Mouse (Mus musculus) liver, embryonic 15.5 days (tissue): ENCODE results near the gene Snrnp70. TPM values are rescaled to one million over a fixed set of nuclear protein-coding genes. Genes with fewer than 3 reads are reported as not detected.

ENCODE experiments used
- ATAC-seq: fragments of 200-750 bp; cut with Nextera tagmentation; 2 replicates; pipeline ENCODE4 v1.8.0; 2017; ENCODE audit warnings: moderate number of reproducible peaks, mild to moderate bottlenecking, moderate library complexity; ENCODE audit not compliant: insufficient read depth
- H3K27ac ChIP-seq: fragments of 300-500 bp; sonication (generic); replicated peaks from 2 replicates; pipeline ENCODE4 v1.5.1; 2015; ENCODE audit warnings: mild to moderate bottlenecking, inconsistent platforms
- H3K27me3 ChIP-seq: fragments of 300-500 bp; sonication (generic); 2 replicates; pipeline ENCODE4 v1.6.1; 2015; ENCODE audit warnings: mild to moderate bottlenecking, inconsistent platforms
- H3K36me3 ChIP-seq: fragments of 300-500 bp; sonication (generic); replicated peaks from 2 replicates; pipeline ENCODE4 v1.6.1; 2015; ENCODE audit warnings: moderate library complexity, mild to moderate bottlenecking, inconsistent platforms
- H3K4me1 ChIP-seq: fragments of 300-500 bp; sonication (generic); replicated peaks from 2 replicates; pipeline ENCODE4 v1.6.1; 2015; ENCODE audit warnings: inconsistent platforms
- H3K4me2 ChIP-seq: fragments of 300-500 bp; sonication (generic); 2 replicates; pipeline ENCODE4 v1.6.1; 2015; ENCODE audit warnings: moderate library complexity, mild to moderate bottlenecking, inconsistent platforms
- H3K4me3 ChIP-seq: fragments of 300-500 bp; sonication (generic); replicated peaks from 2 replicates; pipeline ENCODE4 v1.5.1; 2015; ENCODE audit warnings: mild to moderate bottlenecking, inconsistent platforms
- H3K9ac ChIP-seq: fragments of 300-500 bp; sonication (generic); 2 replicates; pipeline ENCODE4 v1.6.1; 2015; ENCODE audit warnings: moderate library complexity, mild to moderate bottlenecking, inconsistent platforms
- H3K9me3 ChIP-seq: fragments of 300-500 bp; sonication (generic); replicated peaks from 2 replicates; pipeline ENCODE4 v1.6.1; 2016; ENCODE audit warnings: inconsistent platforms
- WGBS: fragments of 180-500 bp; shearing (Covaris S2); methylation state at CpG from one replicate; pipeline ENCODE4 v1.1.7; 2015; ENCODE audit warnings: mixed read lengths; ENCODE audit not compliant: insufficient replicate concordance; 5-methylcytosine and 5-hydroxymethylcytosine counted together
- polyA plus RNA-seq: library from polyadenylated mRNA; unstranded; fragments of >200 nt; fragmentation: Nextera tagmentation; extraction: Ambion mirVana; gene quantifications from 2 replicates; pipeline ENCODE4 v1.2.1, GENCODE M21; 2015

The Snrnp70 gene
- polyA plus RNA-seq, 1 experiment from 2014 or later: 77.8 TPM

GRCm38 (mm10) chr7:45342081-45342480 lies 53.5 kb downstream of the Snrnp70 start:
- no peak overlapping the region for H3K4me2 ChIP-seq
- H3K27ac ChIP-seq: no peak overlapping the region
- peaks cover 65% of the 10 kb centered on the region for H3K27me3 ChIP-seq
- H3K4me3 ChIP-seq: no peak overlapping the region
- no peaks in the 10 kb centered on the region for H3K9me3 ChIP-seq
- WGBS: 82% methylated on average over 11 of the region's 11 CpGs
- H3K36me3 ChIP-seq: no peaks in the 10 kb centered on the region
- ATAC-seq: no peak
- H3K9ac ChIP-seq: no peak overlapping the region
- H3K4me1 ChIP-seq: peaks cover 45% of the 10 kb centered on the region

GRCm38 (mm10) chr7:45341303-45341702 lies 54.2 kb downstream of the Snrnp70 start:
- H3K9me3 ChIP-seq: no peaks in the 10 kb centered on the region
- no peaks in the 10 kb centered on the region for H3K36me3 ChIP-seq
- H3K27me3 ChIP-seq: peaks cover 65% of the 10 kb centered on the region
- H3K4me1 ChIP-seq: peaks cover 45% of the 10 kb centered on the region
- H3K27ac ChIP-seq: no peak overlapping the region
- H3K4me2 ChIP-seq: peak overlapping the region; percentile 88
- no peak overlapping the region for H3K9ac ChIP-seq
- WGBS: 3% methylated on average over 8 of the region's 8 CpGs
- peak; percentile 16; the same call in 1 of the 2 replicates for ATAC-seq
- H3K4me3 ChIP-seq: peak overlapping the region; percentile 61

- Histone ChIP-seq H3K4me3 (peak overlapping the region; percentile 61), H3K4me1 (peaks cover 45% of the 10 kb centered on the region), H3K9ac (0 out of 2 replicates have a peak overlapping the region, but pooled peaks have one; percentile 56), H3K27ac (no peak overlapping the region), H3K36me3 (no peaks in the 10 kb centered on the region), H3K4me2 (peak overlapping the region; percentile 88), H3K9me3 (no peaks in the 10 kb centered on the region), H3K27me3 (peaks cover 71% of the 10 kb centered on the region)
- WGBS: under 1% methylated on average over 11 of the region's 11 CpGs
- peak; percentile 33; the same call in 1 of the 2 replicates for ATAC-seq
These were observed 54.9 kb downstream of the Snrnp70 start for GRCm38 (mm10) chr7:45340669-45341068.

- Histone ChIP-seq H3K27ac (no peak overlapping the region), H3K4me1 (peaks cover 45% of the 10 kb centered on the region), H3K9ac (peak overlapping the region; percentile 56; the same call in 1 of the 2 replicates), H3K4me3 (peak overlapping the region; percentile 61), H3K9me3 (no peaks in the 10 kb centered on the region), H3K27me3 (peaks cover 78% of the 10 kb centered on the region), H3K36me3 (no peaks in the 10 kb centered on the region), H3K4me2 (peak overlapping the region; percentile 88)
- no peak for ATAC-seq
- WGBS: 2% methylated on average over 11 of the region's 11 CpGs
These were observed 55.5 kb downstream of the Snrnp70 start for GRCm38 (mm10) chr7:45340066-45340442.

GRCm38 (mm10) chr7:45339410-45340065 lies 56.0 kb downstream of the Snrnp70 start:
- Histone ChIP-seq H3K27ac (no peak overlapping the region), H3K36me3 (no peaks in the 10 kb centered on the region), H3K27me3 (peaks cover 83% of the 10 kb centered on the region), H3K9me3 (no peaks in the 10 kb centered on the region), H3K4me3 (peak overlapping the region; percentile 61), H3K4me2 (peak overlapping the region; percentile 88), H3K9ac (peak overlapping the region; percentile 56), H3K4me1 (peaks cover 45% of the 10 kb centered on the region)
- WGBS: under 1% methylated on average over 34 of the region's 39 CpGs
- ATAC-seq: peak; percentile 73

- Histone ChIP-seq H3K4me1 (peaks cover 49% of the 10 kb centered on the region), H3K4me3 (no peak overlapping the region), H3K9ac (no peak overlapping the region), H3K4me2 (peak overlapping the region; percentile 88), H3K36me3 (no peaks in the 10 kb centered on the region), H3K27me3 (peaks cover 89% of the 10 kb centered on the region), H3K9me3 (no peaks in the 10 kb centered on the region), H3K27ac (no peak overlapping the region)
- 5% methylated on average over 14 of the region's 14 CpGs for WGBS
- ATAC-seq: no peak
These were observed 57.2 kb downstream of the Snrnp70 start for GRCm38 (mm10) chr7:45338161-45338911.

GRCm38 (mm10) chr7:45337469-45337868 lies 58.1 kb downstream of the Snrnp70 start:
- H3K9ac ChIP-seq: no peak overlapping the region
- no peak for ATAC-seq
- H3K36me3 ChIP-seq: no peaks in the 10 kb centered on the region
- H3K9me3 ChIP-seq: no peaks in the 10 kb centered on the region
- no peak overlapping the region for H3K4me3 ChIP-seq
- 10% methylated on average over 4 of the region's 4 CpGs for WGBS
- peaks cover 90% of the 10 kb centered on the region for H3K27me3 ChIP-seq
- peaks cover 58% of the 10 kb centered on the region for H3K4me1 ChIP-seq
- no peak overlapping the region for H3K27ac ChIP-seq
- no peak overlapping the region for H3K4me2 ChIP-seq

- H3K27me3 ChIP-seq: peaks cover 96% of the 10 kb centered on the region
- H3K36me3 ChIP-seq: no peaks in the 10 kb centered on the region
- ATAC-seq: no peak
- no peak overlapping the region for H3K4me2 ChIP-seq
- no peak overlapping the region for H3K4me3 ChIP-seq
- 51% methylated on average over 4 of the region's 4 CpGs for WGBS
- H3K9me3 ChIP-seq: no peaks in the 10 kb centered on the region
- no peak overlapping the region for H3K9ac ChIP-seq
- no peak overlapping the region for H3K27ac ChIP-seq
- peaks cover 51% of the 10 kb centered on the region for H3K4me1 ChIP-seq
These were observed 59.2 kb downstream of the Snrnp70 start for GRCm38 (mm10) chr7:45336319-45336718.

GRCm38 (mm10) chr7:45335056-45335455 lies 60.5 kb downstream of the Snrnp70 start, which contains the start of gene Hrc:
Gene Hrc (plus strand): TSS chr7:45335290.
- 23% methylated on average over 5 of the region's 5 CpGs for WGBS
- H3K27ac ChIP-seq: no peak within 1 kb of the TSS

GRCm38 (mm10) chr7:45334605-45335004 lies 60.9 kb downstream of the Snrnp70 start:
- ATAC-seq: no peak
- peaks cover 34% of the 10 kb centered on the region for H3K4me1 ChIP-seq
- no peak overlapping the region for H3K4me2 ChIP-seq
- no peak overlapping the region for H3K9ac ChIP-seq
- H3K27me3 ChIP-seq: peaks cover 86% of the 10 kb centered on the region
- no peaks in the 10 kb centered on the region for H3K9me3 ChIP-seq
- H3K27ac ChIP-seq: no peak overlapping the region
- H3K36me3 ChIP-seq: no peaks in the 10 kb centered on the region
- H3K4me3 ChIP-seq: no peak overlapping the region
- 51% methylated on average over 3 of the region's 3 CpGs for WGBS

More at GRCm38 (mm10) chr7:45335056-45335455, 60.5 kb downstream of the Snrnp70 start, which contains the start of gene Hrc:
- Histone ChIP-seq H3K9me3 (no peaks in the 10 kb centered on the region), H3K27me3 (peaks cover 90% of the 10 kb centered on the region), H3K4me3 (no peak within 1 kb of the TSS), H3K9ac (no peak within 1 kb of the TSS), H3K4me1 (peaks cover 39% of the 10 kb centered on the region), H3K4me2 (no peak within 1 kb of the TSS), H3K36me3 (no peaks in the 10 kb centered on the region)
- no peak for ATAC-seq

- Histone ChIP-seq H3K4me3 (peak within 1 kb of the TSS; percentile 56), H3K4me1 (peaks cover 23% of the 10 kb centered on the region), H3K9ac (peak within 1 kb of the TSS; percentile 27; the same call in 1 of the 2 replicates), H3K9me3 (no peaks in the 10 kb centered on the region), H3K27ac (no peak within 1 kb of the TSS), H3K27me3 (peaks cover 75% of the 10 kb centered on the region), H3K36me3 (no peaks in the 10 kb centered on the region), H3K4me2 (peak within 1 kb of the TSS; percentile 74)
- WGBS: under 1% methylated on average over 38 of the region's 38 CpGs
- ATAC-seq: no peak; the same call in 1 of the 2 replicates
These were observed 62.0 kb downstream of the Snrnp70 start, which contains the start of gene Trpm4 for GRCm38 (mm10) chr7:45333431-45333982. Gene Trpm4 (minus strand): TSS chr7:45333780.
